Mouse (Mus musculus) intestine, postnatal 0 days (tissue): ENCODE measurements around the gene Saa4. TPM values are rescaled to one million over a fixed set of nuclear protein-coding genes. Genes with fewer than 3 reads are reported as not detected.

Source experiments
- ATAC-seq: fragments of 200-750 bp; cut with Nextera tagmentation; 2 replicates; pipeline ENCODE4 v1.8.0; 2017; ENCODE audit warnings: mild to moderate bottlenecking, moderate TSS enrichment, moderate library complexity
- H3K27ac ChIP-seq: fragments of 300-500 bp; sonication (generic); 2 replicates; pipeline ENCODE4 v1.5.1; 2014; ENCODE audit warnings: mild to moderate bottlenecking, low read depth, low read length, moderate library complexity
- H3K27me3 ChIP-seq: fragments of 300-500 bp; sonication (generic); replicated peaks from 2 replicates; pipeline ENCODE4 v1.6.1; 2014; ENCODE audit warnings: low read length, mixed read lengths; ENCODE audit not compliant: control insufficient read depth, insufficient read depth
- H3K36me3 ChIP-seq: fragments of 300-500 bp; sonication (generic); 2 replicates; pipeline ENCODE4 v1.6.1; 2014; ENCODE audit warnings: mild to moderate bottlenecking, moderate library complexity; ENCODE audit not compliant: control insufficient read depth, insufficient read depth
- H3K4me1 ChIP-seq: fragments of 300-500 bp; sonication (generic); replicated peaks from 2 replicates; pipeline ENCODE4 v1.6.1; 2014; ENCODE audit warnings: antibody characterized with exemption, low read length, mixed read lengths; ENCODE audit not compliant: control insufficient read depth, insufficient read depth
- H3K4me2 ChIP-seq: fragments of 300-500 bp; sonication (generic); replicated peaks from 2 replicates; pipeline ENCODE4 v1.6.1; 2014; ENCODE audit warnings: low read depth, mild to moderate bottlenecking, moderate library complexity
- H3K4me3 ChIP-seq: fragments of 300-500 bp; sonication (generic); 2 replicates; pipeline ENCODE4 v1.5.1; 2014; ENCODE audit warnings: low read depth, low read length
- H3K9ac ChIP-seq: fragments of 300-500 bp; sonication (generic); 2 replicates; pipeline ENCODE4 v1.6.1; 2014; ENCODE audit warnings: mild to moderate bottlenecking, low read depth, low read length
- H3K9me3 ChIP-seq: fragments of 300-500 bp; sonication (generic); 2 replicates; pipeline ENCODE4 v1.6.1; 2016; ENCODE audit warnings: mixed run types; ENCODE audit not compliant: control insufficient read depth
- CTCF ChIP-seq: sonication (generic); IDR thresholded peaks from 2 replicates; pipeline ENCODE4 v1.5.1; 2016; ENCODE audit warnings: low read depth, mild to moderate bottlenecking, control low read depth, antibody characterized with exemption, moderate library complexity
- WGBS: fragments of 180-500 bp; shearing (Covaris S2); extraction: QIAGEN DNeasy Blood & Tissue Kit; methylation state at CpG from one replicate; pipeline ENCODE4 v1.1.7; 2014; 5-methylcytosine and 5-hydroxymethylcytosine counted together
- polyA plus RNA-seq: library from polyadenylated mRNA; unstranded; fragments of >200 nt; fragmentation: Nextera tagmentation; extraction: Ambion mirVana; gene quantifications from 2 replicates; pipeline ENCODE4 v1.2.1, GENCODE M21; 2015

Gene Saa4
- not detected in 2 replicates for polyA plus RNA-seq

DNA sequence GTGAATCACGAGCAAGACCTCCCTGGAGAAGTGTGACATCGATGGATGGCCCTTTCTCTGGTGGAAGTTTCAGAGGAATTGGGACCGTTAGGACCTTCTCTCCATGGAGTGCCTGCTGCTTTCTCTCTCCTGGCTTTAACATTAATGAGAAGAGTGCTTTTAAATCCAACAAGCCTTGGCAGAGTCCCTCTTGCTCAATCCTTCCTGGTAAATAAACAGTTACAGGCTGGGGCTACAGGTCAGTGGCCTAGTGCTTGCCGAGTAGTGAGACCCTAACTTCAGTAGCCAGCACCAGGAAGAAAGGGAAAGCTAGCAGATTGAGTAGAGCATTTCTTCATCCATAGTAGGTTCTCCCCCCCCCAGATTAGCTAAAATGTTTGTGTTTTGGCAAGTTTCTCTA lies at the start of gene Saa4:
Saa4 (minus strand) TSS at position 146 of the 400 bp plus-strand sequence.
- H3K9ac ChIP-seq, result no peak within 1 kb of the TSS
- no peaks in the 10 kb centered on the region for H3K36me3 ChIP-seq
- WGBS, result 78% methylated on average over 4 of the region's 4 CpGs
- H3K4me1 ChIP-seq, result 0 out of 2 replicates have a peak, but pooled peaks cover under 1% of the 10 kb centered on the region
- H3K4me2 ChIP-seq, result no peak within 1 kb of the TSS
- no peaks in the 10 kb centered on the region for H3K9me3 ChIP-seq
- no peak for TF ChIP-seq CTCF
- no peak within 1 kb of the TSS for H3K4me3 ChIP-seq
- ATAC-seq, result no peak
- no peaks in the 10 kb centered on the region for H3K27me3 ChIP-seq
- H3K27ac ChIP-seq, result no peak within 1 kb of the TSS

DNA sequence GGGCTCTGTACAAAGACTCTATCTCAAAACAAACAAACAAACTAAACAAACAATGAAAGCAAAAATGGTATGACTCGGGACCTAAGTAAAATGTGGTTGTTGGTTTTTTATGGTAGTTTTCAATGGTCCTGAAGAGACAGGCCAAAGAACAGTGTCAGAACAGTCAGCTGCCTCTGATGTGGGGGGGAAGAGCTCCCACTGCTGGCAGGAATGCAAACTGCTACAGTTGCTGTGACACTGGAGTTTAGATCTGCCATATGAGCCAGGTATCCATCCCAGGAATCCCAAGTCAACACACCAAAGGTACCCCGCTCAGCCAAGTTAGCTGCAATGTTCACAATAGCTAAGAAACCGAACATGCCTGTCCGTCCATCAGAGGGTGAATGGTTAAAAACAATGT lies 38.3 kb upstream of the Saa4 start:
- H3K4me1 ChIP-seq, result no peaks in the 10 kb centered on the region
- peak; percentile 99 for TF ChIP-seq CTCF
- H3K36me3 ChIP-seq, result peaks cover 71% of the 10 kb centered on the region
- no peak overlapping the region for H3K4me3 ChIP-seq
- H3K27ac ChIP-seq, result no peak overlapping the region
- ATAC-seq, result 0 out of 2 replicates have a peak, but pooled peaks have one; percentile 49
- H3K27me3 ChIP-seq, result no peaks in the 10 kb centered on the region
- whole genome bisulfite sequencing, result 52% methylated on average over 4 of the region's 4 CpGs
- H3K9ac ChIP-seq, result no peak overlapping the region
- H3K9me3 ChIP-seq, result no peaks in the 10 kb centered on the region
- H3K4me2 ChIP-seq, result no peak overlapping the region

DNA sequence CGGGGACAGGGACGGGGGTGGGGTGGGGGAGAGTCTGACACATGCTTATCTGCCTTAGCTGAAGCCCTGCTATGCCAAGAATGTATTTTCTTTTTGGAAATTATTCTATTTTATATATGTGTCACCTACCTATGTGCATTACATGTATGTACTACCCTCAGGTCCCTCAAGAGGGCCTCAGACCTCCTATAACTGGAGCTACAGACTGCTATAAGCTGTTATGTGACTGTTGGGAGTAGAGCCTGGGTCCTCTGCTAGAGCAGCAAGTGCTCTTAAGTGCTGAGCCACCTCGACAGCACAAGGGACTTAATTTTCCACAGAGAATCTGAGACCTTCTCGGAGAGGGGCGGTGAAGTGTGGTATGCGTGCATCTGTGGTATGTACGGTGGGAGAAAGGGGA lies 36.0 kb upstream of the Saa4 start:
- 96% methylated on average over 7 of the region's 7 CpGs for WGBS
- Histone ChIP-seq H3K9me3 (no peaks in the 10 kb centered on the region), H3K4me1 (no peaks in the 10 kb centered on the region), H3K36me3 (peaks cover 66% of the 10 kb centered on the region), H3K4me3 (no peak overlapping the region), H3K9ac (no peak overlapping the region), H3K27ac (no peak overlapping the region), H3K27me3 (no peaks in the 10 kb centered on the region), H3K4me2 (no peak overlapping the region)
- no peak for ATAC-seq
- no peak for TF ChIP-seq CTCF

DNA sequence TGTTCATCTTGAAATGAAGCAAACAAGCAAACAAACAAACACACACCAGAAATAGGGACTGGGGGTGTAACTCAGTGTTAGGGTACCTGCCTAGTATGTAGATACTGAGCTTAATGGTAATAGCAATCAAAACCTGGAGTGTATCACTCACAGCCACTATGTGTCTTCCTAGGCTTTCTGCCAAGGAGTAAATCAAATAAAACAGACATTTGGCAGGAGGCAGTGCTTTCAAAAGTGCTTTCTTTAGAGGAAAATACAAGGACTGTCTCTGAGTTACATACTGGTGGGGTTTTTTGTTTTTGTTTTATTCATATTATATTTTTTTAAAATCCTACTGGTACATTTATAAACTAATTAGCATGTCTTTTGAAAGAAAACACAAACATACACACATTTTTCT lies 35.0 kb upstream of the Saa4 start:
- Histone ChIP-seq H3K27me3 (no peaks in the 10 kb centered on the region), H3K9me3 (no peaks in the 10 kb centered on the region), H3K4me3 (no peak overlapping the region), H3K9ac (no peak overlapping the region), H3K36me3 (peaks cover 67% of the 10 kb centered on the region), H3K4me2 (no peak overlapping the region), H3K4me1 (no peaks in the 10 kb centered on the region), H3K27ac (no peak overlapping the region)
- no peak for ATAC-seq
- no peak for TF ChIP-seq CTCF

DNA sequence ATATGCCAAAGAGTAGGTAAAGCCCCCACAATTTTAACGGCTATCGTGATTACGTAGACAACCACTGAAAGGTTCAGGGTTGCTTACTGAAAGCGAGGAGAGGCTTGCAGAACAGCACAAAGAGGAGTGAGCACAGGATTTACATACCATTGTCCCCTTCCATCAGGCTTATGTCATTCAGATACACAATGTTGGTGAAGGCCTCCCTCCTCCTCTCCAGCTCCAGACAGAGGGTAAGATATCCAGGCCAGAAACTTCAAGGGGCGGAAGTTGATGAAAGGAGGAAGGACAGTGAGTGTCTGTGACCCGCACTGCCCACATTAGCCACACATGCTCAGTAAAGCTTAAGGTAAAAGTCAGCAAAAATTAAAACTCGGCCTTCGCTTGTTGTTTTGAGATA lies 32.3 kb upstream of the Saa4 start:
- 92% methylated on average over 8 of the region's 8 CpGs for WGBS
- H3K9ac ChIP-seq, result no peak overlapping the region
- H3K4me1 ChIP-seq, result no peaks in the 10 kb centered on the region
- no peak overlapping the region for H3K27ac ChIP-seq
- no peak for ATAC-seq
- H3K36me3 ChIP-seq, result peaks cover 69% of the 10 kb centered on the region
- H3K4me2 ChIP-seq, result no peak overlapping the region
- H3K27me3 ChIP-seq, result no peaks in the 10 kb centered on the region
- no peak for TF ChIP-seq CTCF
- H3K4me3 ChIP-seq, result no peak overlapping the region
- no peaks in the 10 kb centered on the region for H3K9me3 ChIP-seq

- H3K27me3 ChIP-seq, result no peaks in the 10 kb centered on the region
- ATAC-seq, result peak; percentile 85
- H3K4me2 ChIP-seq, result no peak overlapping the region
- no peaks in the 10 kb centered on the region for H3K9me3 ChIP-seq
- TF ChIP-seq CTCF, result no peak
- H3K9ac ChIP-seq, result no peak overlapping the region
- no peaks in the 10 kb centered on the region for H3K4me1 ChIP-seq
- 67% methylated on average over 5 of the region's 5 CpGs for WGBS
- peaks cover 56% of the 10 kb centered on the region for H3K36me3 ChIP-seq
- no peak overlapping the region for H3K4me3 ChIP-seq
- H3K27ac ChIP-seq, result peak overlapping the region; percentile 54; the same call in 1 of the 2 replicates
These were observed 30.2 kb upstream of the Saa4 start for GRCm38 (mm10) chr7:46762601-46763000.
